Mouse (Mus musculus) G1E (cell line): ENCODE data around the gene Bad.

ENCODE experiments used
- CTCF ChIP-seq: IDR thresholded peaks from 2 replicates; pipeline ENCODE4 v1.5.1; 2012; ENCODE audit warnings: low read depth, low read length, inconsistent platforms, mixed read lengths
- GATA1 ChIP-seq: IDR thresholded peaks from 2 replicates; pipeline ENCODE4 v1.6.1; 2012; ENCODE audit warnings: borderline replicate concordance, low read length, inconsistent platforms, mixed read lengths
- POLR2AphosphoS5 ChIP-seq: IDR thresholded peaks from 2 replicates; pipeline ENCODE4 v1.6.1; 2012; ENCODE audit warnings: low read depth, low read length, inconsistent platforms; ENCODE audit not compliant: insufficient replicate concordance
- TAL1 ChIP-seq: conservative IDR thresholded peaks from 2 replicates; pipeline ENCODE4 v1.6.1; 2012; ENCODE audit warnings: low read depth, low read length, inconsistent platforms, mixed read lengths

- TF ChIP-seq CTCF (no peak), GATA1 (no peak), TAL1 (no peak), POLR2AphosphoS5 (no peak)
Observed at GRCm38 (mm10) chr19:6939106-6940002, 2.3 kb upstream of the Bad start.
